Mouse (Mus musculus): ENCODE results near the gene Usp18. TPM values are rescaled to one million over a fixed set of nuclear protein-coding genes. Genes with fewer than 3 reads are reported as not detected.
A peak's percentile ranks its signal among the peaks of the same experiment; 100 is the strongest.

Gene Usp18
- polyA plus RNA-seq, 1 experiment from 2014 or later = 1.3 TPM

DNA sequence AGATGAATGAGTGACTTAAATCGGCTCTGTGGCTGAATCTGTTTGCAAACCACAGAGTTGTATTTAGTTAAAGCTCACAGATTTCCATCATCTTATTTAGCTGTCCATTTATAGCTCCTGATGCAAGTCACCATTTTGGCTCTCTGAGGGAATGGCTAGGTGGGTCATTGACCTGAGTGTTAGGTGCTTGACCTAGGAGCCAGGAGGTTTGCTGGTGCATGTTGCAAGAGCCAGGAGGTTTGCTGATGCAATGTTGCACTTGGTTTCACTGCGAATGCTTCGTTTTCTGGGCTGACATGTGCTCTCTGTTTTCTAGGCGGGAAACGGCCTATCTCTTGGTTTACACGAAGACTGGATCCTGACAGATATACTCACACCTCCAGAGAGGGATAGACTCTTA, 24.4 kb downstream of the Usp18 start:
- H3K27ac ChIP-seq = no peak overlapping the region
- 83% methylated on average over 6 of the region's 6 CpGs for WGBS
- ATAC-seq (ENCODE audit: low FRiP score, low read depth) = no peak
- no peaks in the 10 kb centered on the region for H3K4me1 ChIP-seq
- no peaks in the 10 kb centered on the region for H3K36me3 ChIP-seq
- no peak overlapping the region for H3K9ac ChIP-seq
- no peak overlapping the region for H3K4me3 ChIP-seq
- H3K4me2 ChIP-seq (replicated peaks) = no peak overlapping the region
- no peaks in the 10 kb centered on the region for H3K9me3 ChIP-seq
- no peaks in the 10 kb centered on the region for H3K27me3 ChIP-seq (replicated peaks)

DNA sequence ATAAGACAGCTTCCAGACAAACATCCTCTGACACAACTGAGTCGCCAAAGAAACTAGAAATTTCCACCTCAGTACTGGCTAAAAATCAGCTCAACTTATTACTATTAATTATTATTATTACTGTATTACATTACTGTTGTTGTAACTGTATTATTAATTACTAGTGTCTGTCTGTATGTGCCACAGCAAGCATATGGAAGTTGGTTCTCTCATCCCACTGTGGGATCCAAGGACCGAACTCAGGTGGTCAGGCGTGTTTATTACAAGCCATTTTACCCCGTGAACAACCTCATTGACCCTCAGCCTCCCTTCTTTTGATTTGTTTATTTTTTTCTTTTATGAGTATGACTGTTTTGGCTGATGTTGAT, 26.0 kb downstream of the Usp18 start:
- 15% methylated on average over 4 of the region's 4 CpGs for WGBS
- Histone ChIP-seq H3K4me1 (no peaks in the 10 kb centered on the region), H3K9me3 (no peaks in the 10 kb centered on the region), H3K4me3 (no peak overlapping the region), H3K9ac (no peak overlapping the region), H3K36me3 (no peaks in the 10 kb centered on the region), H3K27ac (no peak overlapping the region), H3K4me2 (replicated peaks) (no peak overlapping the region; the same call in 1 of the 2 replicates), H3K27me3 (replicated peaks) (no peaks in the 10 kb centered on the region)
- ATAC-seq (ENCODE audit: low FRiP score, low read depth) = no peak

DNA sequence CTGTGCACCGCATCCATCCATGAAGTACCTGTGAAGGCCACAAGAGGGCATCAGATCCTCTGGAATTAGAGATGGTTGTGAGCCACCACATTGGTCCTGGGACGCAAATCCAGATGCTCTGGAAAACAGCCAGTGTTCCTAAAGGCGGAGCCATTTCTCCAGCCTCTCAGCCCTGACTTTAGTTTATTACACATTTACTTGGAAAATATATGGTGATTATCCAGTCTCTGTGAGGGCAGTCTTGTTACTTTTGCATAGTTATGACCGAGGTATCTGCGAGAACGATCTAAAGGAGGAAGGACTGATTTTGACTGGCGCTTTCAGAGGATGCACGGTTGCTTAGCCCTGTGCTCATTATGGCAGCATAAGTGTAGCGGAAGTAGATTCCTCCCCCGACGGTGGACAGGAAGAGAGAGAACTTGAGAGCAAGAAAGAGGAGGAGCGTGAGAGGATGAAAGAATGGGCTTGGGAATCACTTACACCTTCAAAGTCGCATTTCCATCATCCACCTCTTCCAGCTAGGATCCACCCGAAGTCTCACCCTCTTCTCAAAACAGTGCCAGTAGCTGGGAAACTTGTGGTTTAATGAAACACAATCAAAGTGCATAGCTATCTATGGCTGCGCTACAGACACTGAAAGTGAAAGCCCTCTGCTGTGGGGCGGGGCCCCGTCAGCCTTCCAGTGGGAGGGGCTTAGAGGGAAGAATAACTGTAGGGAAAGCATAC, 26.5 kb downstream of the Usp18 start:
- H3K4me1 ChIP-seq = no peaks in the 10 kb centered on the region
- no peaks in the 10 kb centered on the region for H3K27me3 ChIP-seq (replicated peaks)
- no peaks in the 10 kb centered on the region for H3K9me3 ChIP-seq
- peak; percentile 92 for ATAC-seq (ENCODE audit: low FRiP score, low read depth)
- peak overlapping the region; percentile 29; the same call in 1 of the 2 replicates for H3K9ac ChIP-seq
- peak overlapping the region; percentile 37; the same call in 1 of the 2 replicates for H3K27ac ChIP-seq
- 17% methylated on average over 17 of the region's 17 CpGs for WGBS
- peak overlapping the region; percentile 63 for H3K4me2 ChIP-seq (replicated peaks)
- H3K36me3 ChIP-seq = no peaks in the 10 kb centered on the region
- peak overlapping the region; percentile 34 for H3K4me3 ChIP-seq

DNA sequence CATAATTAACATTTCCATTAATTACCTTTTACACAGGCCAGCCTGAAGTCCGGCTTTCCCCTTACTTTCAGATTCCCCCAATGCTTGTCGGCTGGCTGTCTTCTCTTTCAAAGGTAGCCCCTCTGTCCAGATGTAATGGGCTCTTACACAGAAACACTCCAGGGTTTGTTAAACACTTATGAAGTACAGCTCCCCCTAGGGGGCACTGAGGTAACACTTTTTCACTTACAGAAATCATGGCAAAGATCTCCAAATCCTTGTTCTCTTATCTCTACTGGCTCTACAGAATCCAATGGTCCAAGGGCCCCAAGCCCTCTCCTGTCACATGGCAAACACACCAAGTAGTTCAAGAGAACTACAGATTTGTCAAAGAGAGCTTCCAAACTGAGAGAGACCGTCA, 28.6 kb downstream of the Usp18 start:
- no peaks in the 10 kb centered on the region for H3K4me1 ChIP-seq
- H3K9me3 ChIP-seq = no peaks in the 10 kb centered on the region

DNA sequence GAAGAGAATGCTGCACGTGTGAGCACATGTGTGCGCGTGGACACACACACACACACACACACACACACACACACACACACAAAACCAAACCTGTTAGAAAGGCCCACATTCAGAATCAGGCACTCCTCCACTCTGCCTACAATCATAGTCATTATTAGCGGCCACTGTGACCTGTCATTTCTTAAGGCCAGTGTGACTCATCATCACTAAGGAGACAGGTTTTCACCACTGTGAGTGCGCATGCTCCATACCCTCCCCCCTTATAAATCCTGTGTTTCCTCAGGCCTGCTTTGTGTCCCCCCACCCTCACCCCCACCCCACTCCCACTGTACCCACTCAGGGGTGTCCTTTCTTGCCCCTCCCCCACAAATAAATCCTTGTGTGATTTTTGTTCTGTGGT, 38.4 kb downstream of the Usp18 start:
- Histone ChIP-seq H3K4me1 (no peaks in the 10 kb centered on the region), H3K36me3 (no peaks in the 10 kb centered on the region), H3K4me2 (replicated peaks) (no peak overlapping the region), H3K9ac (no peak overlapping the region), H3K9me3 (no peaks in the 10 kb centered on the region), H3K27me3 (replicated peaks) (no peaks in the 10 kb centered on the region), H3K27ac (no peak overlapping the region), H3K4me3 (no peak overlapping the region)
- WGBS = 86% methylated on average over 5 of the region's 5 CpGs
- no peak for ATAC-seq (ENCODE audit: low FRiP score, low read depth)

More for the DNA sequence above, 28.6 kb downstream of the Usp18 start:
- WGBS = 87% methylated on average over 3 of the region's 3 CpGs
- H3K4me3 ChIP-seq = no peak overlapping the region
- no peaks in the 10 kb centered on the region for H3K27me3 ChIP-seq (replicated peaks)
- no peak for ATAC-seq (ENCODE audit: low FRiP score, low read depth)
- no peak overlapping the region for H3K9ac ChIP-seq
- no peaks in the 10 kb centered on the region for H3K36me3 ChIP-seq
- H3K27ac ChIP-seq = no peak overlapping the region
- H3K4me2 ChIP-seq (replicated peaks) = no peak overlapping the region

DNA sequence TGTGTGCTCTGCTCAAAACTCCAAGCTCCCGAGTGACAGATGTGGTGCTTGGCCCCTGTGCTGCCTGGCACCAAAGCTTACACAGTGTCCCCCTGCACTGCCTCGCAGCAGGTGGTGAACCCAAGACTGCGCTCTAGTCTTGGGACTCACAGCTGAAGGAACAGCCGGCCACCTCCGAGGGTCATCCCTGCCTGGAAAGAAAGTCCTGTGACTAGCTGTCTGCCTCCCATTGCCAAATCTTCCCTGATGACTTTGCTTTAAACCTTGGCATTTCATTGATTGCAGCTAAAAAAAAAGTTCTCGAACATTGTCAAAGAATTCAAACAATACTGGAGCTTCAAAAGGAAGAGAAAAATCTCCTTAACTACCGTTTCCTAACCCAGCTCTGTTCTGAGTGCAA, 53.6 kb downstream of the Usp18 start:
- Histone ChIP-seq H3K27ac (no peak overlapping the region), H3K27me3 (replicated peaks) (no peaks in the 10 kb centered on the region), H3K4me3 (no peak overlapping the region), H3K36me3 (no peaks in the 10 kb centered on the region), H3K9ac (no peak overlapping the region), H3K9me3 (no peaks in the 10 kb centered on the region), H3K4me1 (peaks cover 6% of the 10 kb centered on the region), H3K4me2 (replicated peaks) (no peak overlapping the region)
- ATAC-seq (ENCODE audit: low FRiP score, low read depth) = no peak
- 57% methylated on average over 7 of the region's 7 CpGs for WGBS

DNA sequence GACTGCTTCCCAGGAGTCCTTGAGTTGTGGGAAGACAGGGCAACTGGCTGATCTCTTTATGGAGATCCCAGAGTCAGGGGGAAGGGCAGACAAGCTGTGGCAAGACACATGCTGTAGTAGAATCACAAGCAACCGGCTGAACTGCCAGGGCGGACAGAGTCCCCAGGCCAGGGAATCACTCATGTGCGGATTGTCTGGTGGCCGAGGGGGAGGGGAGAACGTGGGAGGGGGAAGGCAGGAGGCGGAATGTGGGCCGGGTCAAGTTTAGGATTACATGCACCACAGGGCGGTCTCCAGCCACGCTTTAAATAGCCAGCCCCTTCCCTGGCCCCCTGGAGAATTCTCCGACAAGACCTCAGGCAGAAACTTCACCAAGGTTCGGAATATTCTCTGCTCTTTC, 54.2 kb downstream of the Usp18 start, which contains the start of gene Slc6a13:
TSS of gene Slc6a13 (plus strand) at position 274 of the 400 bp plus-strand sequence.
- H3K9ac ChIP-seq = no peak within 1 kb of the TSS
- no peaks in the 10 kb centered on the region for H3K36me3 ChIP-seq
- H3K27me3 ChIP-seq (replicated peaks) = no peaks in the 10 kb centered on the region
- H3K27ac ChIP-seq = no peak within 1 kb of the TSS
- H3K4me1 ChIP-seq = peaks cover 6% of the 10 kb centered on the region
- no peak for ATAC-seq (ENCODE audit: low FRiP score, low read depth)
- H3K4me2 ChIP-seq (replicated peaks) = peak within 1 kb of the TSS; percentile 28
- H3K4me3 ChIP-seq = no peak within 1 kb of the TSS
- H3K9me3 ChIP-seq = no peaks in the 10 kb centered on the region
- WGBS = 4% methylated on average over 11 of the region's 11 CpGs

DNA sequence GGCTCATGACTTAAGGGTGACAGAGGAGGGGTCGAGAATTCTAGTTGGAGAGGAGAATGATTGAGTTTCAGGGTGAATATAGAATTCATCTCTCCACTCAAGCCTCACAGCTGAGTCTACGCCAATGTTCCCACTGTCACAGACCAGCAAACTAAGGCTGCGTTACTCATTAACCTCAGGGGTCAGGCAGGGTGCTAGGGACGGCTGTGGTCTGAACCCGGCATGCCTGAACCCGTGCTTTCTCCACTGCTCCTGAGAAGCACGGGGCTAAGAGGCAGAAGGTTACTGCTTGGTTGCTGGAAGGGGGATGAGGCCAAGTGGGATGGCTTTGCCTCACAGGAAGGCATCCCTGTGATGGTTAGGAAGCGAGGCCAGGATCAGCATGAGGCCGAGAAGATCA, 54.8 kb downstream of the Usp18 start:
- H3K27ac ChIP-seq = no peak overlapping the region
- peak overlapping the region; percentile 28; the same call in 1 of the 2 replicates for H3K4me2 ChIP-seq (replicated peaks)
- H3K9ac ChIP-seq = no peak overlapping the region
- 48% methylated on average over 9 of the region's 9 CpGs for WGBS
- no peak overlapping the region for H3K4me3 ChIP-seq
- ATAC-seq (ENCODE audit: low FRiP score, low read depth) = no peak
- no peaks in the 10 kb centered on the region for H3K36me3 ChIP-seq
- H3K27me3 ChIP-seq (replicated peaks) = no peaks in the 10 kb centered on the region
- peaks cover 6% of the 10 kb centered on the region for H3K4me1 ChIP-seq
- H3K9me3 ChIP-seq = no peaks in the 10 kb centered on the region

DNA sequence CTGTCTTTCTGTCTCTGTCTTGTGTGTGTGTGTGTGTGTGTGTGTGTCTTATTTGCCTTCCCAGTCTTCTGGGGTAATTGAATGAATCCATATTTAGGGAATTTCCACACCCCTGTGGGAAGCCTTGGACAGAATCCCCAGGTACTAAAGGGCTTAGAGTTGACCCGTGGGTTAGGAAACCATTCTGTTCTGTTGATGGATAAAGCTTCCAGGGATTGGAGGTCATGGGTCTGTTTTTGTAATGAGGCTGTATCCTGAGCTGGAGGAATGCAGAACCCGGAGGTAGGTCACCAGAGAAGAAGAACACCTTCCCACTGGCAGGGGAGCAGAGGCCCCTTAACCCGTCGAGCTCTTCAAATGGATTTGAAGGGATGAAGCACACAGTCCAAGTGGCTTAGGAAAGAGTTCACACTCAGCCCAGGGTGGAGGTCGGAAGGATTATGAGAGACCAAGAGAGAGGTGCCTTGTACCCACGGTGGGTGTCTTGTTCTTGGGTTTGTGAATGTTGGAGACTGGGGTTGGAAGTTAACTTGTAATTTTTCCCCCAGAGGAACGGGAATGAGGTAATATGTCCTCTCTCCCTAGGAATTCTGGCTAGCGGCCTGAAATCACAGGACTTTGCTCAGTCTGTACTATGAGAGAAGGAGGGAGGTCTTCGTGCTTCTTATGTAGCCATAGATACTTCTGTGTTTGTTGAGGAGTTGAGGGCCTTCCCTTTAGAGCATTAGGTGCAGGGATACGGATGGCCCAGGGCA, 57.9 kb downstream of the Usp18 start:
- Histone ChIP-seq H3K9me3 (no peaks in the 10 kb centered on the region), H3K9ac (no peak overlapping the region), H3K4me1 (peaks cover 6% of the 10 kb centered on the region), H3K4me3 (no peak overlapping the region), H3K27me3 (replicated peaks) (no peaks in the 10 kb centered on the region), H3K27ac (no peak overlapping the region), H3K4me2 (replicated peaks) (no peak overlapping the region), H3K36me3 (no peaks in the 10 kb centered on the region)
- no peak for ATAC-seq (ENCODE audit: low FRiP score, low read depth)
- 78% methylated on average over 10 of the region's 10 CpGs for WGBS

DNA sequence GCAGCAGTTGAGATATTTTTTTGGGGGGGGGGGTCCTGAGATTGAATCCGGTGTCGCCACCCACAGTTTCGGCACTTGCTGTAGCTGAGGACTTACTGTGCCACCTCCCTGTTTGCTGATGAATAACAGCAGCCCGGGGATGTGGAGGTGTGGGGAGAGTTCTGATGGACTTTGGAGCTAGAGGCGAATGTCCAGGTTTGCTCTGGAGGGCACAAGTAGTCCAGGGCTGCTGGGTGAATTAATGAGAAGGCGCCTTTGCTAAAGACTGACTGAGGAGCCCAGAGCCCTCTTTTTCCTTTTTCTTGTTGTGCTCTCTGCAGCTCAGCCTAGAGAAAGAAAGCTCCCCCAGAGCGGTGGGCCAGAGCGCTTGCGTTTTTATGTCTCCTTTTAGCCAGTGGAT, 58.9 kb downstream of the Usp18 start:
- WGBS = 87% methylated on average over 9 of the region's 9 CpGs
- Histone ChIP-seq H3K36me3 (no peaks in the 10 kb centered on the region), H3K9me3 (no peaks in the 10 kb centered on the region), H3K9ac (no peak overlapping the region), H3K4me3 (no peak overlapping the region), H3K27ac (no peak overlapping the region), H3K27me3 (replicated peaks) (no peaks in the 10 kb centered on the region), H3K4me1 (peaks cover 6% of the 10 kb centered on the region), H3K4me2 (replicated peaks) (no peak overlapping the region)
- no peak for ATAC-seq (ENCODE audit: low FRiP score, low read depth)

DNA sequence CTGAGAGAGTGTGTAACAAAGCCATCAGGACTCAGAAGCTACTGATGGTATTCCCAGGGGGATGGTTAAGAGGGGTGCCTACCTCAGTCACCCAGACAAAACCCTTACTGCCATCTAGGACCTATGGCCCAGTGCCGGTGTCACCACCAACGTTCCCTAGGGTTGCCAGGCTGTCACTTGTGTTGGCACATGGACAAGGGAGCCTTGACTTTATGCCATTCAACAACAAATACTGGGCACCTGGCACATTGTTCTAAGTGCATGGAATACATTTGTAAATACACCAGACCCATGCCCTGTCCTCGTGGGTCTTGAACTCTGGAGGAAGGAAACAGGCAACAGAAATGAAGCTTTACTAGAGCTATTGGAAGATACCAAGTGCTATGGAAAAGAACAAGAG, 59.9 kb downstream of the Usp18 start:
- no peak for ATAC-seq (ENCODE audit: low FRiP score, low read depth)
- WGBS = 89% methylated on average over 3 of the region's 3 CpGs
- no peaks in the 10 kb centered on the region for H3K36me3 ChIP-seq

DNA sequence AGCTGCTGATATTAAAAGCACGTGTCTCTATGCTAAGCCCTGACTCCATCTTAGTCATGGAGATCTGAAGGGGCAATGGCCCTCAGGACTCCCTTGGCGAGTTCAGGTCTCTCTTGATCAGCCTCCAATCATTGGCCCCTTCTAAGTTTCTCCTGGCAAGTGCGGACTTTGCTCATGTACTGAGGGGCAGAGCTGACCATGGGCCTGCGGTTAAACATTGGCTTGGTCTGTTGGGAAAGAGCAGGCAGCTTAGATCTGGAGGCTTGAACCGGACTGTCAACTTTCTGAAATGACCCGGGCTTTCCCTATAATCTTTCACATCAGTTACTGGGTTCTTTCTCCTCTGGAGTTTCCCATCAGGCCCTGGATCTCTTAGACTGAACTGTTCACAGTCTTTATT, 65.3 kb downstream of the Usp18 start:
- WGBS = 89% methylated on average over 6 of the region's 6 CpGs
- Histone ChIP-seq H3K27ac (no peak overlapping the region), H3K4me2 (replicated peaks) (no peak overlapping the region), H3K4me1 (no peaks in the 10 kb centered on the region), H3K36me3 (no peaks in the 10 kb centered on the region), H3K9ac (no peak overlapping the region), H3K27me3 (replicated peaks) (no peaks in the 10 kb centered on the region), H3K4me3 (no peak overlapping the region), H3K9me3 (no peaks in the 10 kb centered on the region)
- ATAC-seq (ENCODE audit: low FRiP score, low read depth) = no peak

More for the DNA sequence above, 59.9 kb downstream of the Usp18 start:
- no peaks in the 10 kb centered on the region for H3K9me3 ChIP-seq
- no peak overlapping the region for H3K9ac ChIP-seq
- no peak overlapping the region for H3K4me3 ChIP-seq
- no peak overlapping the region for H3K27ac ChIP-seq
- H3K4me2 ChIP-seq (replicated peaks) = no peak overlapping the region
- no peaks in the 10 kb centered on the region for H3K4me1 ChIP-seq
- no peaks in the 10 kb centered on the region for H3K27me3 ChIP-seq (replicated peaks)

Data from neural tube, embryonic 12.5 days (tissue).